Mouse (Mus musculus): Measurements from ENCODE around the gene Duxbl1.
"Not testable (repeated sequence)": the region's sequence is repeated elsewhere in the genome, so short reads cannot be mapped to it uniquely, and the experiment has no call there.

Gene Duxbl1

GRCm38 (mm10) chr14:25978371-25979241 lies at the start of gene Duxbl1:
TSS of gene Duxbl1 (plus strand) at chr14:25978577.
- ATAC-seq (ENCODE audit: insufficient number of reproducible peaks, low FRiP score, low TSS enrichment), result not testable (repeated sequence)

- ATAC-seq (ENCODE audit: insufficient number of reproducible peaks, low FRiP score, low TSS enrichment), result not testable (repeated sequence)
Observed at GRCm38 (mm10) chr14:25936867-25937630, 41.3 kb upstream of the Duxbl1 start.

GRCm38 (mm10) chr14:25938004-25938403 lies 40.4 kb upstream of the Duxbl1 start, which contains the start of gene Cphx1:
TSS of gene Cphx1 (plus strand) at chr14:25938304.
- ATAC-seq (ENCODE audit: insufficient number of reproducible peaks, low FRiP score, low TSS enrichment), result not testable (repeated sequence)

GRCm38 (mm10) chr14:25957861-25958260 lies 20.5 kb upstream of the Duxbl1 start:
- ATAC-seq (ENCODE audit: insufficient number of reproducible peaks, low FRiP score, low TSS enrichment), result not testable (repeated sequence)

- ATAC-seq (ENCODE audit: insufficient number of reproducible peaks, low FRiP score, low TSS enrichment), result not testable (repeated sequence)
Observed at GRCm38 (mm10) chr14:25979242-25979941, 1.0 kb downstream of the Duxbl1 start.

GRCm38 (mm10) chr14:25981880-25982279 lies 3.5 kb downstream of the Duxbl1 start:
- not testable (repeated sequence) for ATAC-seq (ENCODE audit: insufficient number of reproducible peaks, low FRiP score, low TSS enrichment)

GRCm38 (mm10) chr14:26007462-26007861 lies 29.1 kb downstream of the Duxbl1 start:
- ATAC-seq (ENCODE audit: insufficient number of reproducible peaks, low FRiP score, low TSS enrichment), result not testable (repeated sequence)

- not testable (repeated sequence) for ATAC-seq (ENCODE audit: insufficient number of reproducible peaks, low FRiP score, low TSS enrichment)
Observed at GRCm38 (mm10) chr14:26016414-26016813, 38.0 kb downstream of the Duxbl1 start.

- not testable (repeated sequence) for ATAC-seq (ENCODE audit: insufficient number of reproducible peaks, low FRiP score, low TSS enrichment)
Observed at GRCm38 (mm10) chr14:26021555-26021954, 43.2 kb downstream of the Duxbl1 start.

- peak; percentile 40; the same call in 1 of the 2 replicates for ATAC-seq (ENCODE audit: insufficient number of reproducible peaks, low FRiP score, low TSS enrichment)
Observed at GRCm38 (mm10) chr14:26022831-26023230, 44.5 kb downstream of the Duxbl1 start.

GRCm38 (mm10) chr14:26025653-26026052 lies 47.3 kb downstream of the Duxbl1 start:
- ATAC-seq (ENCODE audit: insufficient number of reproducible peaks, low FRiP score, low TSS enrichment), result not testable (repeated sequence)

GRCm38 (mm10) chr14:26034364-26034763 lies 56.0 kb downstream of the Duxbl1 start:
- not testable (repeated sequence) for ATAC-seq (ENCODE audit: insufficient number of reproducible peaks, low FRiP score, low TSS enrichment)

- not testable (repeated sequence) for ATAC-seq (ENCODE audit: insufficient number of reproducible peaks, low FRiP score, low TSS enrichment)
Observed at GRCm38 (mm10) chr14:26035439-26035838, 57.1 kb downstream of the Duxbl1 start.
